Mouse (Mus musculus) embryonic facial prominence, embryonic 14.5 days (tissue): ENCODE data around the gene Ankrd16. TPM values are rescaled to one million over a fixed set of nuclear protein-coding genes. Genes with fewer than 3 reads are reported as not detected.

Experiments used
- ATAC-seq: fragments of 200-750 bp; cut with Nextera tagmentation; 2 replicates; pipeline ENCODE4 v1.8.0; 2017; ENCODE audit warnings: low read depth, moderate number of reproducible peaks, moderate TSS enrichment
- DNase-seq: peaks from one replicate; pipeline ENCODE4 v3.0.0-alpha.2; 2015; ENCODE audit warnings: low spot score
- H3K27ac ChIP-seq: fragments of 300-500 bp; sonication (generic); replicated peaks from 2 replicates; pipeline ENCODE4 v1.5.1; 2014; ENCODE audit warnings: low read depth, mild to moderate bottlenecking, low read length, moderate library complexity
- H3K27me3 ChIP-seq: fragments of 300-500 bp; sonication (generic); replicated peaks from 2 replicates; pipeline ENCODE4 v1.6.1; 2014; ENCODE audit warnings: low read length; ENCODE audit not compliant: control insufficient read depth, insufficient read depth
- H3K36me3 ChIP-seq: fragments of 300-500 bp; sonication (generic); 2 replicates; pipeline ENCODE4 v1.6.1; 2014; ENCODE audit warnings: low read length, mixed read lengths; ENCODE audit not compliant: control insufficient read depth, insufficient read depth
- H3K4me1 ChIP-seq: fragments of 300-500 bp; sonication (generic); 2 replicates; pipeline ENCODE4 v1.6.1; 2014; ENCODE audit warnings: antibody characterized with exemption, low read length; ENCODE audit not compliant: control insufficient read depth, insufficient read depth
- H3K4me2 ChIP-seq: fragments of 300-500 bp; sonication (generic); 2 replicates; pipeline ENCODE4 v1.6.1; 2014; ENCODE audit warnings: low read depth, mild to moderate bottlenecking, low read length, moderate library complexity, mixed read lengths
- H3K4me3 ChIP-seq: fragments of 300-500 bp; sonication (generic); 2 replicates; pipeline ENCODE4 v1.5.1; 2014; ENCODE audit warnings: low read depth, mild to moderate bottlenecking, low read length
- H3K9ac ChIP-seq: fragments of 300-500 bp; sonication (generic); 2 replicates; pipeline ENCODE4 v1.6.1; 2014; ENCODE audit warnings: low read depth, mild to moderate bottlenecking, low read length, moderate library complexity, mixed read lengths
- H3K9me3 ChIP-seq: fragments of 300-500 bp; sonication (generic); 2 replicates; pipeline ENCODE4 v1.6.1; 2016; ENCODE audit warnings: low read length; ENCODE audit not compliant: control insufficient read depth
- WGBS: fragments of 180-500 bp; shearing (Covaris S2); extraction: QIAGEN DNeasy Blood & Tissue Kit; methylation state at CpG from one replicate; pipeline ENCODE4 v1.1.7; 2014; 5-methylcytosine and 5-hydroxymethylcytosine counted together
- polyA plus RNA-seq: library from polyadenylated mRNA; unstranded; fragments of >200 nt; fragmentation: Nextera tagmentation; extraction: Ambion mirVana; gene quantifications from 2 replicates; pipeline ENCODE4 v1.2.1, GENCODE M21; 2014

Gene Ankrd16
- 22.0 and 24.5 TPM in 2 replicates for polyA plus RNA-seq

DNA sequence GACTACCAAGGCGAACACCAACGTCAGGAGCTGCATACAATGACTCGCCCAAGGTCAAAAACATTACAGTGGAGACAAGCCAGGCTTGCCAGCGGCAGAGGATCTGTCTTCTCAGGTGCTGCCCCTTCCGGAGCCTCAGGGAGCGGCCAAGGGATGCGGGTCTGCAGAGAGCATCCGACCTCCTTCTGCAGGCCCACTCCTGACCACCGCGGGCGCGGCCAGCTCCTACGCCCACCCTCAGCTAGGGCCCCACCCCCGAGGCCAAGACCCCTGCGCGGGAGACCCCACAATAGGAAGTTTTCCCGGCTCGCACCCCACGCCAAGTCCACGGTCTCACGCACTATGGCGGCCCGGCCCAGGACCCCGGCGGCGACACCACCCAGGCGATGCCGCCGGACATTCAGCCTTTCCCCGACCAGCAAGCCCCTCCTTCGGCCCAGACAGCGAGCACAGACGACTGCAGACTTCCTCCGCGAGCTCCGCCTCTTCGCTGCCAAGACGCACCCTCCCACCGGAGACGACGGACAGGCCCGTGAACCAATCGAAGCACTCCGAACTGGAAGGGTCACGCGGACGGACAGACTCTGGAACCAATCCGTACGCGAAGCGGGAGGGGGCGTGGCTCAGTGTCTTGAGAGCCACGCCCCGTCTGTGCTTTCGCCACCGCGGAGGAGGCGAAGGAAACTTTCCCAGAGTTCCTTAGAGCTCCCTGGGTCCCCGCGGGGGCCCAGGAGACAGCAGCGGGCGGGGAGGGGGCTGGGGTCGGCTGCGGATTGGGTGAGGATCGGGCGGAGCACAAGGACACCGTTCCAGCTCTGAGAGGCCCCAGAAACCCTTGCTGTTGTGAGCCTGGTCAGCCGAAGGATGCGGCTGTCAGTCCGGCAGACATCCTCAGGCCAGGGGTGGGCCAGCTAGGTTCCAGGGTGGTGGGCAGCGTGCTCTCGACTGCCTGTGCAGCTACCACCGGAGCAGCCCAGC, at the start of gene Ankrd16, which contains the start of gene Fbh1:
TSS of gene Ankrd16 (plus strand) at position 786 of the 978 bp plus-strand sequence.
TSS of gene Fbh1 (minus strand) at position 492 of the 978 bp plus-strand sequence.
- peaks cover 28% of the 10 kb centered on the region for H3K36me3 ChIP-seq
- H3K4me3 ChIP-seq, result peak within 1 kb of the TSS; percentile 87
- peak within 1 kb of the TSS; percentile 67 for H3K4me2 ChIP-seq
- H3K4me1 ChIP-seq, result peaks cover 23% of the 10 kb centered on the region
- H3K9me3 ChIP-seq, result no peaks in the 10 kb centered on the region
- H3K27ac ChIP-seq, result peak within 1 kb of the TSS; percentile 90
- WGBS, result under 1% methylated on average over 53 of the region's 73 CpGs
- peak within 1 kb of the TSS; percentile 88 for H3K9ac ChIP-seq
- ATAC-seq (peak; percentile 96), DNase-seq (peak; percentile 100)
- no peaks in the 10 kb centered on the region for H3K27me3 ChIP-seq

DNA sequence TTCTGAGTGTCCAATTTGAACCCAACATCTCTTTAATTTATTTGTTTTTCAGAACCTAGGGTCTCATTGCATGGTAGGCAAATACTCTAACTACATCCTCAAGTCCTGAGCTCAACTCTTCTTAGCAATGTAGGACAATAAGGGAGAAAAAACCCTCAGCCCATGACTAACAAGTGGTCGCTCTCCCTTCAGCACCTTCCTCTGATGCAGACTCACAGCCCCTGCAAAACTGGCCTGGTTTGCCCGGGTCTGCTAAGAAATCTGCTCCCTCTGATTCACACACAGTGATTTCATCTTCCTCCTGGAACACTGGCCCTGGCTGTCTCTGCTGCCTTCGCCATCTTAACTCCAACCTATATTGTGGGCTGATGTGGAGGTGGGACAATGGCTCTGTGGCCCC, 48.6 kb upstream of the Ankrd16 start:
- ATAC-seq (no peak), DNase-seq (peak; percentile 42)
- no peaks in the 10 kb centered on the region for H3K36me3 ChIP-seq
- no peaks in the 10 kb centered on the region for H3K9me3 ChIP-seq
- H3K27me3 ChIP-seq, result no peaks in the 10 kb centered on the region
- H3K4me3 ChIP-seq, result no peak overlapping the region
- 51% methylated on average over 3 of the region's 3 CpGs for WGBS
- H3K9ac ChIP-seq, result no peak overlapping the region
- H3K4me2 ChIP-seq, result no peak overlapping the region
- H3K4me1 ChIP-seq, result no peaks in the 10 kb centered on the region
- H3K27ac ChIP-seq, result no peak overlapping the region

DNA sequence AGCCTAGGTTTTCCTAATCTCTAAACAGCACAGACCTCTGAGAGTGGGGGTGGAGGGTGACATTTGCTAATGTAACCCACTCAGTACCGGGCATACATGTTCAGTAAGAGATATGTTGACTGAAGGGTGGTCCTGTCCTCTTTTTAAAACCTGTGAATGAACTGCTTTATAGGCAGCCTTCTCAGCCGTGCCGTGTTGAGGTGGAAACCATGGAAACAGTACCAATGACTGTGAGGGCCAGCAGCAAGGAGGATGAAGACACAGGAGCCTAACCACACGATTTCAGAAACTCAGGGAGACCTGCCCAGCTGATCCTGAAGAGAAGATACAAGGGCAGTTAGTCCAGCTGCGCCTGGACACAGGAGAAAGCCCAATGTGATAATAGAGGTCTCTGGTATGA, 44.7 kb upstream of the Ankrd16 start:
- ATAC-seq (no peak), DNase-seq (no peak)
- Histone ChIP-seq H3K27ac (no peak overlapping the region), H3K9me3 (no peaks in the 10 kb centered on the region), H3K4me3 (no peak overlapping the region), H3K9ac (no peak overlapping the region), H3K36me3 (no peaks in the 10 kb centered on the region), H3K4me1 (no peaks in the 10 kb centered on the region), H3K27me3 (no peaks in the 10 kb centered on the region), H3K4me2 (no peak overlapping the region)
- 62% methylated on average over 5 of the region's 5 CpGs for WGBS

DNA sequence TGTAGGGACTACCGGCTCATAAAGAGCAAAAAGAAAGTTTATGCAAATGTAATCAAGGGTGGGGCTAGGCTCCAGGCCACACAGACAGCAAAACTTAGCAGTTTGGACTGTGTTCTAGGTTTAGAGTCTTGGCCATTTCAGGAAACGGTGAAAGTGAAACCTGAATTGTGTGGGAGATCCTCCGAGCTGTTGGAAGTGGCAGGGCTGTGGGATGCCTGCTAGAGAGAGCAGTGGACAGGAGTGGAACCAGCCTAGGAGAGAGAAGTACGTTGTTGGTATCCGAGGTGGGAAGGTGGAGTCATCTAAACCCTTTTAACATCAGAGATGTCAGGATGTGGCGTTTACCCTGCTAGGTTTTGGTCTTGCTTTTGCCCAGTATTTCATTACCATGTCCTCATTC, 41.8 kb upstream of the Ankrd16 start:
- ATAC-seq (no peak), DNase-seq (no peak)
- Histone ChIP-seq H3K27ac (no peak overlapping the region), H3K4me2 (no peak overlapping the region), H3K9me3 (no peaks in the 10 kb centered on the region), H3K4me1 (no peaks in the 10 kb centered on the region), H3K27me3 (no peaks in the 10 kb centered on the region), H3K4me3 (no peak overlapping the region), H3K9ac (no peak overlapping the region), H3K36me3 (peaks cover 12% of the 10 kb centered on the region)
- WGBS, result 91% methylated on average over 6 of the region's 6 CpGs

DNA sequence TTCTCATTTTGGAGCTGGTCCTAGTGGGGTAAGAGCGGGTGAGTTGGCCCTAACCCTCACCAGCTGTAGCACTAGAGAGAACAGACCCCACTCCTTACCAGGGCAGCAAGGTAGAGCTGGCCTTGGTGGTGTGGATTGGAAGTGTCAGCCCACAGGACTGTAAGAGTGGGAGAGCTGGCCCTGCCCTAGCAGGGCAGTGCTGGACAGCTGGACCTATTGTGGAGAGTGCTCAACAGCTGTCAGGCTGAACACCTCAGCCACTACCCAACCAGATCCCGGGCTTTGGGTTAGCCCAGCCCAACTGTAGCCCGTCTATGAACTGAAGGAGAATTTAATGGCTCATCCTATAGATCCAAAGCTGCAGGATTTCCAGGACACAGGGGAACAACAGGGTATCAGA, 38.9 kb upstream of the Ankrd16 start:
- H3K36me3 ChIP-seq, result peaks cover 41% of the 10 kb centered on the region
- H3K4me1 ChIP-seq, result no peaks in the 10 kb centered on the region
- WGBS, result 88% methylated on average over 3 of the region's 3 CpGs
- H3K27ac ChIP-seq, result no peak overlapping the region
- H3K4me3 ChIP-seq, result no peak overlapping the region
- no peaks in the 10 kb centered on the region for H3K27me3 ChIP-seq
- H3K9ac ChIP-seq, result no peak overlapping the region
- H3K9me3 ChIP-seq, result no peaks in the 10 kb centered on the region
- DNase-seq (no peak), ATAC-seq (0 out of 2 replicates have a peak, but pooled peaks have one; percentile 33)
- no peak overlapping the region for H3K4me2 ChIP-seq

DNA sequence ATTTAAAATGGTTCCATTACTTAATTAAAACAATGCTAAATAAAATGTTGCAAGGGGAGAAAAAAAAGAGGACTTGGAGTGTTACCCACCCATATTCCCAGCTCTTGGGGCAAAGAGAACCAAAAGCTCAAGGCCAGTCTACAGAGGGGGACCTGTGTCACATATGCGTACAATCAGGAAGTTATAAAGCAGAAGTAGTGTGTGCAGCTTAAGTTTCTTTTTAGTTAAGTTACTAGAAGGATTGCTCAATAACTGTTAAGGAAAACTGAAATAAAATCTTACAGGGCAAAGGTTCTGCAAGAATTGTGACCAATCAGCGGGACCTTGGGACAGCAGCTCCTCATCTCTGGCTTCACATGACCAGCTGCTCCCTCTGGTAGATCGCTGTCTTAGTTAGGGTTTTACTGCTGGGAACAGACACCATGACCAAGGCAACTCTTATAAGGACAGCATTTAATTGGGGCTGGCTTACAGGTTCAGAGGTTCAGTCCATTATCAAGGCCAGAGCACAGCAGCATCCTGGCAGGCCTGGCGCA, 38.1 kb upstream of the Ankrd16 start:
- no peak for ATAC-seq
- Histone ChIP-seq H3K27me3 (no peaks in the 10 kb centered on the region), H3K4me2 (no peak overlapping the region), H3K9me3 (no peaks in the 10 kb centered on the region), H3K4me1 (no peaks in the 10 kb centered on the region), H3K9ac (no peak overlapping the region), H3K36me3 (peaks cover 45% of the 10 kb centered on the region), H3K4me3 (no peak overlapping the region), H3K27ac (no peak overlapping the region)
- DNase-seq, result no peak
- WGBS, result 94% methylated on average over 4 of the region's 4 CpGs

DNA sequence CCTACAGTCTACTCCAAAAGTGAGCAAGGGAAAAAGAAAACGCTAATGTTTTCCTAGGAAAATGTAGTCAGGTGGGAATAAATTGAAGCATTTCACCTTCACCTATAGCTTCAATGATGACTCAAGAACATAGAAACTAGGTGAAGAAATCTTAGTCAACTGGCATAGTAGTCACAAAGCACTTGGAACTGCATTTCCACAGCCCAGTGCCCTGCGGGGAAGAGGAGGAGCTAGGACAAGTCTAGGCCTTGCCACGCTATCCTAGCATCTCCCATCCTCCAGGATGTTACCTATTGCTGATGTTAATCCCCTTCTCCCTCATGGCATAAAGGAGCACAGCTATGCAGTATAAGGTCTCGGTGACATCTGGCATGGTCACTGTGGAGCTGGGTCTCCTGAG, 15.1 kb upstream of the Ankrd16 start:
- Histone ChIP-seq H3K27me3 (no peaks in the 10 kb centered on the region), H3K4me2 (no peak overlapping the region), H3K4me3 (no peak overlapping the region), H3K4me1 (no peaks in the 10 kb centered on the region), H3K36me3 (peaks cover 99% of the 10 kb centered on the region), H3K27ac (no peak overlapping the region), H3K9ac (no peak overlapping the region), H3K9me3 (no peaks in the 10 kb centered on the region)
- ATAC-seq, result no peak
- DNase-seq, result no peak
- WGBS, result 88% methylated on average over 4 of the region's 4 CpGs

DNA sequence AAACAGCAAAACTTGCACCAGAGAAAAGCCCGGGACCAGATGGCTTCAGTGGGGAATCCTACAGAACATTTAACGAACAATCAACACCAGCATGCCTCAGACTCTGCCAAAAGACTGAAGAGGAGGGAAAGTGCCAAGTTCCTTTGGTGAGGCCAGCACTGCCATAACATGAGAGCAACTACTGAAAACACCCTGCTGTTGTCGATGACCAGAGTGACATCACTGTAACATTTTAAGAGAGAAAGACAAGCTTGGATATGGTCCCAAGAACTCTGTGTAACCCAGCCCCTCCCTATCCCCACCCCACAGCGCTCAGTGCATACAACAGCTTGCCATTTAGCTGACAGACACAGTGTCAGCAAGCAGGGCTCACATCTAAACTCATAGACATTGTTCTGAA, 12.0 kb upstream of the Ankrd16 start:
- WGBS, result 85% methylated on average over 4 of the region's 4 CpGs

More for the DNA sequence above, 12.0 kb upstream of the Ankrd16 start:
- DNase-seq (no peak), ATAC-seq (no peak)
- Histone ChIP-seq H3K27ac (no peak overlapping the region), H3K4me3 (no peak overlapping the region), H3K4me1 (no peaks in the 10 kb centered on the region), H3K9ac (no peak overlapping the region), H3K4me2 (no peak overlapping the region), H3K9me3 (no peaks in the 10 kb centered on the region), H3K36me3 (peaks cover 90% of the 10 kb centered on the region), H3K27me3 (no peaks in the 10 kb centered on the region)
